Comparison of ENCODE assay signal across 8 mouse cellular contexts in genomic region chr9:114367783-114368470, GRCm38 (mm10). TPM values are rescaled to one million over a fixed set of nuclear protein-coding genes. Genes with fewer than 3 reads are reported as not detected.
DNase-seq lines count a peak whose midpoint lies in the region; ATAC-seq lines count a peak whose summit lies in the region.

No protein-coding gene starts in this region.

- H3K4me1 ChIP-seq in brown adipose tissue, adult 24 weeks (ENCODE audit: control insufficient read depth, insufficient read depth, insufficient read length, low read length): 0 out of 2 replicates have a peak, but pooled peaks cover 3% of the 10 kb centered on the region
- H3K4me1 ChIP-seq in forebrain, embryonic 10.5 days: peaks cover 11% of the 10 kb centered on the region
- peaks cover 0 to 4% of the 10 kb centered on the region in 2 experiments; a peak in 1 of 4 replicates for H3K4me1 ChIP-seq in heart, embryonic 14.5 days (ENCODE audit: control insufficient read depth in 2 of 2, insufficient read depth in 2 of 2, low read length in 2 of 2)
- H3K4me1 ChIP-seq in liver, embryonic 13.5 days (replicated peaks): peaks cover 3% of the 10 kb centered on the region; the same call in 1 of the 2 replicates

- peaks cover 34% of the 10 kb centered on the region for H3K27me3 ChIP-seq in forebrain, embryonic 10.5 days (ENCODE audit: poor library complexity, severe bottlenecking)
- no peaks in the 10 kb centered on the region for H3K27me3 ChIP-seq in heart, embryonic 14.5 days (ENCODE audit: control insufficient read depth, insufficient read depth, low read length)
- peaks cover 15% of the 10 kb centered on the region; the same call in 1 of the 2 replicates for H3K27me3 ChIP-seq in liver, embryonic 13.5 days

- H3K27ac ChIP-seq in brown adipose tissue, adult 24 weeks (replicated peaks; ENCODE audit: low read depth, low read length): no peak overlapping the region
- H3K27ac ChIP-seq in forebrain, embryonic 10.5 days: peak overlapping the region; percentile 81
- peak overlapping the region; percentile 32 to 34 for H3K27ac ChIP-seq in heart, embryonic 14.5 days (replicated peaks in 1 of 2; ENCODE audit: control insufficient read depth in 1 of 2, insufficient read depth in 1 of 2, low read depth in 2 of 2, low read length in 2 of 2)
- H3K27ac ChIP-seq in liver, embryonic 13.5 days: no peak overlapping the region

- ATAC-seq in heart, embryonic 14.5 days (ENCODE audit: insufficient number of reproducible peaks, insufficient read depth, low FRiP score, low read depth): peak; percentile 70; the same call in 1 of the 2 replicates
- ATAC-seq in liver, embryonic 13.5 days (ENCODE audit: low read depth): peak; percentile 59; the same call in 1 of the 2 replicates

- 2% methylated on average over 48 of the region's 48 CpGs for WGBS in forebrain, embryonic 10.5 days
- under 1% methylated on average over 48 of the region's 48 CpGs for WGBS in heart, embryonic 14.5 days
- whole genome bisulfite sequencing in liver, embryonic 13.5 days (ENCODE audit: insufficient replicate concordance): 1% methylated on average over 48 of the region's 48 CpGs

- H3K36me3 ChIP-seq in forebrain, embryonic 10.5 days (replicated peaks): no peaks in the 10 kb centered on the region
- 0 out of 2 replicates have a peak, but pooled peaks cover 1% of the 10 kb centered on the region for H3K36me3 ChIP-seq in heart, embryonic 14.5 days (ENCODE audit: control insufficient read depth, insufficient read depth, low read length)
- H3K36me3 ChIP-seq in liver, embryonic 13.5 days: no peaks in the 10 kb centered on the region

- no peaks in the 10 kb centered on the region for H3K9me3 ChIP-seq in forebrain, embryonic 10.5 days
- no peaks in the 10 kb centered on the region for H3K9me3 ChIP-seq in heart, embryonic 14.5 days (ENCODE audit: control insufficient read depth, low read length)
- no peaks in the 10 kb centered on the region for H3K9me3 ChIP-seq in liver, embryonic 13.5 days (replicated peaks)

- peak; percentile 65 for DNase-seq in CD4-positive, CD25-positive, alpha-beta regulatory T cell, adult 2 months (ENCODE audit: low read depth, low spot score)
- DNase-seq in forebrain, embryonic 10.5 days (ENCODE audit: extremely low spot score, low spot score): peak; percentile 60
- peak; percentile 91 for DNase-seq in kidney, postnatal 10 days
- DNase-seq in liver, embryonic 13.5 days: peak; percentile 25
- DNase-seq in neural tube, embryonic 10.5 days (ENCODE audit: extremely low spot score, low spot score): peak; percentile 68
- DNase-seq in telencephalon, adult 2 months (ENCODE audit: low read depth, low spot score): peak; percentile 65

- peak overlapping the region; percentile 65 for H3K4me3 ChIP-seq in brown adipose tissue, adult 24 weeks (ENCODE audit: insufficient read depth, low read depth, low read length)
- H3K4me3 ChIP-seq in forebrain, embryonic 10.5 days: peak overlapping the region; percentile 62
- H3K4me3 ChIP-seq in heart, embryonic 14.5 days (ENCODE audit: control insufficient read depth in 1 of 2, insufficient read depth in 1 of 2, low read depth in 1 of 2, low read length in 2 of 2): peak overlapping the region; percentile 54 to 63
- H3K4me3 ChIP-seq in liver, embryonic 13.5 days (replicated peaks): peak overlapping the region; percentile 46

- H3K9ac ChIP-seq in heart, embryonic 14.5 days (ENCODE audit: low read length): peak overlapping the region; percentile 79
- peak overlapping the region; percentile 53 for H3K9ac ChIP-seq in liver, embryonic 13.5 days

- peak overlapping the region; percentile 76 for H3K4me2 ChIP-seq in heart, embryonic 14.5 days (ENCODE audit: low read length)
- peak overlapping the region; percentile 66 for H3K4me2 ChIP-seq in liver, embryonic 13.5 days

RNA-seq across cellular contexts. Expression of gene Crtap, which starts 22.5 kb away (rescaled TPM):
- polyA plus RNA-seq in brown adipose tissue, adult 24 weeks (2012; ENCODE audit: insufficient read depth, insufficient read length, missing spikeins): 53.4 and 60.5 TPM in 2 replicates
- 30.7 and 31.6 TPM in 2 replicates for polyA plus RNA-seq in forebrain, embryonic 10.5 days (2016; fragmentation: Nextera tagmentation; extraction: Ambion mirVana)
- polyA plus RNA-seq in heart, embryonic 14.5 days (2014; fragmentation: Nextera tagmentation; extraction: Ambion mirVana): 145 and 156 TPM in 2 replicates
- polyA plus RNA-seq in liver, embryonic 13.5 days (2015; fragmentation: Nextera tagmentation; extraction: Ambion mirVana): 22.5 TPM in 2 replicates

RNA-seq across cellular contexts. Expression of gene Glb1, which starts 32.9 kb away (rescaled TPM):
- polyA plus RNA-seq in brown adipose tissue, adult 24 weeks (2012; ENCODE audit: insufficient read depth, insufficient read length, missing spikeins): 9.2 and 10.5 TPM in 2 replicates
- polyA plus RNA-seq in forebrain, embryonic 10.5 days (2016; fragmentation: Nextera tagmentation; extraction: Ambion mirVana): 22.6 and 22.8 TPM in 2 replicates
- polyA plus RNA-seq in heart, embryonic 14.5 days (2014; fragmentation: Nextera tagmentation; extraction: Ambion mirVana): 53.2 and 54.5 TPM in 2 replicates
- 13.2 and 14.6 TPM in 2 replicates for polyA plus RNA-seq in liver, embryonic 13.5 days (2015; fragmentation: Nextera tagmentation; extraction: Ambion mirVana)

RNA-seq across cellular contexts. Expression of gene Tmppe, which starts 33.0 kb away (rescaled TPM):
- polyA plus RNA-seq in brown adipose tissue, adult 24 weeks (2012; ENCODE audit: insufficient read depth, insufficient read length, missing spikeins): 1.1 and 1.5 TPM in 2 replicates
- polyA plus RNA-seq in forebrain, embryonic 10.5 days (2016; fragmentation: Nextera tagmentation; extraction: Ambion mirVana): 10.1 and 10.7 TPM in 2 replicates
- polyA plus RNA-seq in heart, embryonic 14.5 days (2014; fragmentation: Nextera tagmentation; extraction: Ambion mirVana): 3.0 and 4.4 TPM in 2 replicates
- polyA plus RNA-seq in liver, embryonic 13.5 days (2015; fragmentation: Nextera tagmentation; extraction: Ambion mirVana): 2.9 and 3.4 TPM in 2 replicates

RNA-seq across cellular contexts. Expression of gene Bcl2a1c, which starts 38.0 kb away (rescaled TPM):
- not detected in 2 replicates for polyA plus RNA-seq in brown adipose tissue, adult 24 weeks (2012; ENCODE audit: insufficient read depth, insufficient read length, missing spikeins)
- not detected in 2 replicates for polyA plus RNA-seq in forebrain, embryonic 10.5 days (2016; fragmentation: Nextera tagmentation; extraction: Ambion mirVana)
- not detected in 2 replicates for polyA plus RNA-seq in heart, embryonic 14.5 days (2014; fragmentation: Nextera tagmentation; extraction: Ambion mirVana)
- polyA plus RNA-seq in liver, embryonic 13.5 days (2015; fragmentation: Nextera tagmentation; extraction: Ambion mirVana): not detected in 2 replicates

Comparison
In these comparisons a context has a peak if more than half of its experiments do, and no peak if none do; other contexts are left out.
1. DNase-seq: peak in every context shown above with its lines; median percentile 91 in kidney, postnatal 10 days; 68 in neural tube, embryonic 10.5 days; 65 in CD4-positive, CD25-positive, alpha-beta regulatory T cell, adult 2 months; 65 in telencephalon, adult 2 months; 60 in forebrain, embryonic 10.5 days; 25 in liver, embryonic 13.5 days.
2. H3K27ac ChIP-seq: peak in forebrain, embryonic 10.5 days (single experiment) and heart, embryonic 14.5 days (2 of 2); none in brown adipose tissue, adult 24 weeks (single experiment) and liver, embryonic 13.5 days (single experiment).
3. Peak in every context shown above with its lines, with median percentiles within 50 percentile points of each other: H3K4me3 ChIP-seq.